Mouse (Mus musculus): ENCODE results near the gene Fam151a.

DNA sequence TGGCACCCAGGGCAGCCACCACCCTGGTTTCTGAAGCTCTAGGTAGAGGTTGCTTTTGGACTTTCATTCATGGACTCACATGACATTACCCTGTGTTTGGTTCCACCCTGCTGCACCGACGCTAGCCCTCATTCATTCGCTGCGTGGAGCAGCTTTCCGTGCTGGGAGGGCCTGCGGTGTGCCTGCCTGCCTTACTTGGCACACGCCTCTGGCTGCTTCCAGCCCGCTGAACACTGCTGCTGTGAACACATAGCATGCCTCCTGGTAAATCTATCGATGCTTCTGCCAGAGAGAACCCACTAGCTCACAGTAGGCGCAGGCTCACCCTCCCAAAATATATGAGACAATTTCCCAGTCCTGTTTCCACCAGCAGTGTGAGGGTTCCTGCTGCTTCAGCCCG, 29.3 kb upstream of the Fam151a start:
- TF ChIP-seq MAX (IDR thresholded peaks at IDR 0.05; ENCODE audit: low read depth) (no peak), POLR2A (IDR thresholded peaks at IDR 0.05; ENCODE audit: insufficient read length, low read depth) (no peak), CEBPB (IDR thresholded peaks at IDR 0.05; ENCODE audit: insufficient read depth, poor library complexity, severe bottlenecking) (no peak)
